Comparison of ENCODE assay signal across 10 mouse cellular contexts in genomic region chr13:77547486-77548385, GRCm38 (mm10).
DNase-seq lines count a peak whose midpoint lies in the region; ATAC-seq and TF ChIP-seq lines count a peak whose summit lies in the region.
"Had no signal": no experiment of that assay in that cellular context is flagged by ENCODE, and none has a peak within 500 bp of the region (broad histone marks: within the 10 kb centered on the region; RNA-seq: fewer than 3 reads in every experiment).

No protein-coding gene starts in this region.

- H3K4me2 ChIP-seq in lung, embryonic 16.5 days (ENCODE audit: low read depth, low read length) = 0 out of 2 replicates have a peak overlapping the region, but pooled peaks have one; percentile 0
- H3K4me2 ChIP-seq in lung, postnatal 0 days (replicated peaks; ENCODE audit: low read depth, low read length) = no peak overlapping the region
- H3K4me2 ChIP-seq in forebrain, embryonic 15.5 days (replicated peaks) = peak overlapping the region; percentile 40
- H3K4me2 ChIP-seq in neural tube, embryonic 15.5 days = peak overlapping the region; percentile 54
- H3K4me2 ChIP-seq: limb, embryonic 15.5 days had no signal

- DNase-seq in lung, postnatal 0 days (ENCODE audit: low spot score) = no peak
- DNase-seq in limb, embryonic 10.5 days (ENCODE audit: low spot score) = peak; percentile 29
- no peak for DNase-seq in adrenal gland, adult 8-10 months
- no peak for DNase-seq in cerebellum, adult 18-20 months
- no peak for DNase-seq in spleen, adult 18-20 months
- DNase-seq: right cerebral cortex, adult 18-20 months had no signal

- H3K4me3 ChIP-seq in lung, embryonic 16.5 days (ENCODE audit: low read length) = no peak overlapping the region
- H3K4me3 ChIP-seq in lung, postnatal 0 days (ENCODE audit: low read depth, low read length) = no peak overlapping the region
- H3K4me3 ChIP-seq in forebrain, embryonic 15.5 days = peak overlapping the region; percentile 7; the same call in 1 of the 2 replicates
- 0 out of 2 replicates have a peak overlapping the region, but pooled peaks have one; percentile 21 for H3K4me3 ChIP-seq in limb, embryonic 10.5 days
- peak overlapping the region; percentile 23 for H3K4me3 ChIP-seq in neural tube, embryonic 15.5 days (replicated peaks)
- H3K4me3 ChIP-seq: limb, embryonic 15.5 days had no signal

- TF ChIP-seq CTCF in lung, postnatal 0 days (IDR thresholded peaks at IDR 0.05) = no peak

- ATAC-seq in lung, embryonic 16.5 days (ENCODE audit: low read depth) = no peak
- ATAC-seq in lung, postnatal 0 days = no peak
- ATAC-seq in forebrain, embryonic 15.5 days (replicated peaks) = peak; percentile 83
- peak; percentile 53; the same call in 1 of the 2 replicates for ATAC-seq in neural tube, embryonic 15.5 days (ENCODE audit: low FRiP score)

- H3K9ac ChIP-seq in lung, embryonic 16.5 days (ENCODE audit: low read length) = no peak overlapping the region
- H3K9ac ChIP-seq in lung, postnatal 0 days (replicated peaks; ENCODE audit: low read depth) = no peak overlapping the region
- H3K9ac ChIP-seq in forebrain, embryonic 15.5 days (replicated peaks) = 0 out of 2 replicates have a peak overlapping the region, but pooled peaks have one; percentile 13
- no peak overlapping the region for H3K9ac ChIP-seq in neural tube, embryonic 15.5 days (replicated peaks)
- H3K9ac ChIP-seq: limb, embryonic 15.5 days had no signal

- 50% methylated on average over 16 of the region's 16 CpGs for WGBS in lung, embryonic 16.5 days
- WGBS in lung, postnatal 0 days = 50% methylated on average over 16 of the region's 16 CpGs
- WGBS in forebrain, embryonic 15.5 days = 14% methylated on average over 16 of the region's 16 CpGs
- 65% methylated on average over 16 of the region's 16 CpGs for WGBS in limb, embryonic 10.5 days
- WGBS in neural tube, embryonic 15.5 days = 19% methylated on average over 16 of the region's 16 CpGs

- H3K36me3 ChIP-seq in lung, embryonic 16.5 days (ENCODE audit: control insufficient read depth, insufficient read depth, low read length) = no peaks in the 10 kb centered on the region
- H3K36me3 ChIP-seq in lung, postnatal 0 days (ENCODE audit: insufficient read depth, low read length) = no peaks in the 10 kb centered on the region
- H3K36me3 ChIP-seq in forebrain, embryonic 15.5 days = no peaks in the 10 kb centered on the region
- H3K36me3 ChIP-seq in limb, embryonic 10.5 days = no peaks in the 10 kb centered on the region
- no peaks in the 10 kb centered on the region for H3K36me3 ChIP-seq in neural tube, embryonic 15.5 days
- H3K36me3 ChIP-seq: limb, embryonic 15.5 days had no signal

- TF ChIP-seq EP300 in lung, postnatal 0 days (IDR thresholded peaks at IDR 0.05) = no peak

- no peaks in the 10 kb centered on the region for H3K9me3 ChIP-seq in lung, embryonic 16.5 days (ENCODE audit: control insufficient read depth, low read length)
- no peaks in the 10 kb centered on the region for H3K9me3 ChIP-seq in lung, postnatal 0 days (ENCODE audit: low read length)
- H3K9me3 ChIP-seq in forebrain, embryonic 15.5 days = no peaks in the 10 kb centered on the region
- H3K9me3 ChIP-seq in limb, embryonic 10.5 days (replicated peaks) = no peaks in the 10 kb centered on the region
- no peaks in the 10 kb centered on the region for H3K9me3 ChIP-seq in neural tube, embryonic 15.5 days (replicated peaks)
- H3K9me3 ChIP-seq: limb, embryonic 15.5 days had no signal

- H3K27me3 ChIP-seq in lung, embryonic 16.5 days (ENCODE audit: control insufficient read depth, insufficient read depth, low read depth, low read length) = no peaks in the 10 kb centered on the region
- H3K27me3 ChIP-seq in lung, postnatal 0 days (replicated peaks; ENCODE audit: insufficient read depth, low read length) = no peaks in the 10 kb centered on the region
- H3K27me3 ChIP-seq in forebrain, embryonic 15.5 days = peaks cover 6% of the 10 kb centered on the region
- H3K27me3 ChIP-seq in limb, embryonic 10.5 days (ENCODE audit: low read depth, poor library complexity, severe bottlenecking) = no peaks in the 10 kb centered on the region
- no peaks in the 10 kb centered on the region for H3K27me3 ChIP-seq in neural tube, embryonic 15.5 days (replicated peaks)
- H3K27me3 ChIP-seq: limb, embryonic 15.5 days had no signal

- H3K4me1 ChIP-seq in lung, embryonic 16.5 days (replicated peaks; ENCODE audit: control insufficient read depth, insufficient read depth, low read length) = no peaks in the 10 kb centered on the region
- H3K4me1 ChIP-seq in lung, postnatal 0 days (ENCODE audit: insufficient read depth, low read depth, low read length) = no peaks in the 10 kb centered on the region
- peaks cover 7% of the 10 kb centered on the region; the same call in 1 of the 2 replicates for H3K4me1 ChIP-seq in forebrain, embryonic 15.5 days
- H3K4me1 ChIP-seq in limb, embryonic 10.5 days = peaks cover 7% of the 10 kb centered on the region; the same call in 1 of the 2 replicates
- peaks cover 11% of the 10 kb centered on the region for H3K4me1 ChIP-seq in neural tube, embryonic 15.5 days
- H3K4me1 ChIP-seq: limb, embryonic 15.5 days had no signal

- H3K27ac ChIP-seq in lung, embryonic 16.5 days (ENCODE audit: low read length) = no peak overlapping the region
- no peak overlapping the region for H3K27ac ChIP-seq in lung, postnatal 0 days (ENCODE audit: low read length)
- no peak overlapping the region for H3K27ac ChIP-seq in forebrain, embryonic 15.5 days (replicated peaks)
- peak overlapping the region; percentile 46 for H3K27ac ChIP-seq in limb, embryonic 10.5 days
- H3K27ac ChIP-seq in neural tube, embryonic 15.5 days (replicated peaks) = no peak overlapping the region
- H3K27ac ChIP-seq: limb, embryonic 15.5 days had no signal

Comparison
In these comparisons a context has a peak if more than half of its experiments do, and no peak if none do; other contexts are left out.
1. ATAC-seq: peak in forebrain, embryonic 15.5 days (single experiment) and neural tube, embryonic 15.5 days (single experiment); none in lung, embryonic 16.5 days (single experiment) and lung, postnatal 0 days (single experiment).
2. H3K4me3 ChIP-seq: peak in forebrain, embryonic 15.5 days (single experiment), limb, embryonic 10.5 days (single experiment) and neural tube, embryonic 15.5 days (single experiment); none in lung, embryonic 16.5 days (single experiment) and lung, postnatal 0 days (single experiment).